Mouse (Mus musculus) heart, postnatal 36 days (tissue): Measurements from ENCODE around the gene Zcchc8. TPM values are rescaled to one million over a fixed set of nuclear protein-coding genes. Genes with fewer than 3 reads are reported as not detected.
"Not testable (repeated sequence)": the region's sequence is repeated elsewhere in the genome, so short reads cannot be mapped to it uniquely, and the experiment has no call there.

Source experiments
- DNase-seq, 2 experiments: peaks; one replicate each; pipeline ENCODE4 v3.0.0; 2021 to 2022
- intact Hi-C: fragments of 180-260 bp; cut with DNase I; formaldehyde crosslinking; loops from one replicate; pipeline ENCODE4 v1.15.1; 2025
- total RNA-seq, 2 experiments: library from RNA; stranded (reverse); gene quantifications; 2 replicates each; pipeline ENCODE4 v1.2.3; 2021

Gene Zcchc8
- 10 to 100 TPM; 22.6 to 25.0 TPM for total RNA-seq

DNA sequence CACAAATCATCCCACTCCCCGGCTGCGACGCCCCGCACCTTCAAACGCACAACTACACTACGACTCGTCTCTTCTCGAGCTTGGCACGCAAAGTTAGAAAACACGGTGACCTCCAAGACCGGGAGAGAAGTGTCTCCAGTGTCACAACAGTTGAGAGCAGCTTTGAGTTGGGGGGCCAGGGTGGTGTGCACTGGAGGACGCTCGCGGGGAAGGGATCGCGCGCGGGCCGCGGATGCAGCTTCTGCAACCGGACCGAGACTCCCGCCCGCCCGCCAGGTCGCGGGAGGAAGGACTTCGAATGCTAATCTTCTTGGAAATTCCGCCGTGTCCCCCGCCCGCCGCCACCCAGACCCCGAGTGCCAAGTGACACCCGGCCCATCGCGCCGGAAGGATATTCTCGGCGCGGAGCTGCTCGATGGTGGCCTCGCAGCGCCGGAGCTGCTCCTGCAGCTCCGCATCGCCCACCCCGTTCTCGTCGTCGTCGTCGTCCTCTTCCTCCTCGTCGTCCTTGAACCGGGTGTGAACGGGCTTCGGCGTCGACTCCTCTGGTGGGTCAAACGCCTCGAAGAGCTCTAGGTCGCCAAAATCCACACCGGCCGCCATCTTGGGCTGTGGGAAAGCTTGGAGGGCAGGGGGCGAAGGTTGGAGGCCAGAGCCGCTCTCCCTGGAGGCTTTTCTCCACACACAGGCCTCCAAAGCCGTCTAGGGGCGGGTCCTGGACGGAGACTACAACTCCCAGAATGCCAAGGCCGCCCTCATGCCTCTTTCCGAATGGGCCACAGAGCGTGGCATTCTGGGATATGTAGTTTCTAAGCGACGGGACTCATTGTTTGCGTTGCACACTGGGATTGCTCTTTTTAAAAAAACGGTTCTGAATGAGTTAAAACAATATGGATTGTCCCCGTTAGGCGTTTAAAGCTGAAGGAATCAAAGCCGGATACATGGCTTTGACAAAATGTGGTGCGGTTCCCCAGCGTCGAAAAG, at the start of gene Zcchc8:
Gene Zcchc8 (minus strand): TSS at position 773 of the 984 bp plus-strand sequence.
- intact Hi-C loops, result loop anchor here (2.0 kb wide), 1 partner anchor 28 kb away; the partner anchor contains the start of genes Kntc1 and Rsrc2
- peak; percentile 90 to 95 for DNase-seq

DNA sequence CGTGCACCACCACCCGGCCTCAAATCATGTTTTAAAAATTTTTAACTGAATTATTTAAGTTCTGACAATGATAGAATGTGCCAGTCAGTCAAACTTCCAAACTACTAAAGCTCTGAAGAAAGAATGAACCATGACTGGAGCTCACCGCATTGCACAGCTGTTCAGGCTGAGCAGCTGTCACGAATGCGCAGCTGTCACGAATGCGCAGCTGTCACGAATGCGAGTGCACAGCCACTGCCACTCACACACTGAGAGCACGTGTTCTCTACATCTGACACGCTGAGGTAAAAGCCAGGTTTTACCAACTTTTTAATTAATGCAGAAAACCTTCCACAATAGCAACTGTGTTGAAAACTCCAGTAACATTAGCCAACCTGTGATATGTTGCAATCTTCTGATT, 45.6 kb upstream of the Zcchc8 start:
- DNase-seq, intact Hi-C loops: not testable (repeated sequence)

DNA sequence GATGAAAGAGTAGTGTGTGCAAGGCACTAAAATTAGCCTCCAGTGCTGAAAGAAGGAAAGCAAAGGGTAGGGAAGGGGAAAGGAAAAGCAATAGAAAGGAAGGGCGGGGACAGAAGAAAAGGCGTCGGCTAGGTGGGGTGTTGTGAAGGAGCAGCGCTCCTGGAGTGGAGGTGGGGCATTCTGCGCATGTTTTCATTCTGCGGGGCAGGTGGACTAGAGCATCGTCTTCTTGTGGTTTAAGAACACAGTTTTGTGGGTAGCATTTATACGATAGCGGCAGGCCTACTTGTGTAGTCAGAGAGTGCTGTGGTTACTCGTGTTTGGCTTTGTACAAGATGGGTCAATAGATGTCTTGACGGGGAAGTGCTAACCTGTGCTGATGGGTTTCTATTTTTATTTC, 44.6 kb upstream of the Zcchc8 start:
- DNase-seq, result no peak
- intact Hi-C loops, result no loop called here

DNA sequence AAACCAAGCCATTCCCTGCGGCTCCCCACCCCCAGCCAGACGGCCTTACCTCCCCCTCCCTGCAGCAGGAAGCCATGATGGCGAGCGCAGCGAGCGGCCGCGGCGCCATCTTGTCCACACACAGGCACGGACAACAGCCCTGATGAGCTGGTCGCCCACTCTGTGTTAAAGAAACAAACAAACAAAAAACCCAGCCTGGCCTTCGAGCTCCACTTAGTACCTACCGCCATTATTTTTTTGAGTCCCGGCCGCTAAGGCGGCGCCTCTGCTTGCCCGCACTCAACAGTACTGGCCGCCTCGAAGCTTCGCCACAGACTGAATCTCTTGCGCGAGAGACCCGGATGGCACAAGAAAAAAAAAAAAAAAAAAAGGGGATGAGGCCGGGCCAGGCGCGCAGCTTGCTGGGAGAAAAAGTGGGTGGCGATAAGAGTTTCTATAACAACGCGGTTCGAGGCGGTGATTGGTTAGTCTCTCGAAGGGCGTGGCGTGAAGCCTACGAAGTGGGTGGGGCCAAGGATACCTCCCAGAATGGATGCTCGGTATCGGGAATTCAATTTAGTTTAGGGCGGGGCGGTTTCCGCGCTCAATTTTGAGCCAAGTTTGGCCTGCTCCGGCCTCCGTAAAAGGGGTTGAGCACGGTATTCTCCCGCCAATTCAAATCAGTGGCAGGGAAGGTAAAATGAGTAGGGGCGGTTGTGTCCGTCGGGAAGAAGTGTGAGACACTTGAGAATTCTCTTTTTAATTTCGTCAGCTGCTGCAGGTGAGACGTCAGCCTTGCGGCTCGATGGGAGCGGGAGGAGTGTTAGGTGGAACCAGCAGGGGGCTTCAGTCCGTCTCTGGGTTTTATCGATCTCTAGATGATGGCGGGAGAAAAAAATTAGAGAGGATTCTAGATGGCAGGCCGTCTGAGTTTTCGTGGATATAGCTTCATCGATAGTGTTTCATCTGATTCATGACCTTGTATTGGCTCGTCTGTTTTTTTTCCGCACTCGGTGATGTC, 28.5 kb upstream of the Zcchc8 start, which contains the start of the genes Rsrc2 and Kntc1:
Gene Rsrc2 (minus strand): TSS at position 350 of the 1,000 bp plus-strand sequence.
Gene Kntc1 (plus strand): TSS at position 652 of the 1,000 bp plus-strand sequence.
- DNase-seq, result peak; percentile 97 to 98
- intact Hi-C loops, result loop anchor here (2.0 to 5.0 kb wide), 2 partner anchors 29 to 158 kb away; partner anchors contain the start of genes Denr and Zcchc8

DNA sequence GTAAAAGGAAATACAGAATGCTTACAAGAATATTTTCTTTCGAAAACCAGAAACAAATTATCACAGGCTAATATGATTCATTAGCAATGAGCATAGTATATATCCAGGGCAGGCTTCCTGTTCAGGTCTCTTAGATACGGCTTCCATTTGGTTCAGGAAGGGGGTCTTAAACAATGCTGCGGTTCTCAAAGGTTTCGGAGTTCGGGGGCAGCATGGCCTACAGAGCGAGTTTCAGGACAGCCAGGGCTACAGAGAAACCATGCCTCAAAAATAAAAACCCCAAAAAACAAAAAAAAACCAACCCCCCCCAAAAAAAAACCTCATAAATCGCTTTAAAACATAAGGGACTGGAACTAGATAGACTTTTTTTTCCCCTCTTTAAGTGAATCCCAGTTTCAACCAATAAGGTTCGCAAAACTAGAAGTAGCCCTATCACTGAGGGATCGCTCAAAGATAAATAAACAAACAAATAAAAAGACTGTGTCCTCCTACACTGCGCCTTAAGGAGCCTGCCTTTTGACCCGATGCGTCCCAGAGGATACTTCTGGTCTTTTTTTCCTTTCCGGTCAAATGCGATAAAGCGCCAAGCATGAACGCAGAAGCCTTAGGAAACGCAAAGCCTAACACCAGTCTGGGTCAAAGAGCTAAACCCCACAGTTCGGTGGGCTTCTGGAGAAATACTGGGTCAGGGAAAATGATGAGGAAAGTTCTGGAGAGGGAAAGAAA, 27.6 kb upstream of the Zcchc8 start:
- intact Hi-C loops, result loop anchor here (2.0 to 5.0 kb wide), 2 partner anchors 28 to 159 kb away; partner anchors contain the start of genes Denr and Zcchc8
- no peak for DNase-seq

DNA sequence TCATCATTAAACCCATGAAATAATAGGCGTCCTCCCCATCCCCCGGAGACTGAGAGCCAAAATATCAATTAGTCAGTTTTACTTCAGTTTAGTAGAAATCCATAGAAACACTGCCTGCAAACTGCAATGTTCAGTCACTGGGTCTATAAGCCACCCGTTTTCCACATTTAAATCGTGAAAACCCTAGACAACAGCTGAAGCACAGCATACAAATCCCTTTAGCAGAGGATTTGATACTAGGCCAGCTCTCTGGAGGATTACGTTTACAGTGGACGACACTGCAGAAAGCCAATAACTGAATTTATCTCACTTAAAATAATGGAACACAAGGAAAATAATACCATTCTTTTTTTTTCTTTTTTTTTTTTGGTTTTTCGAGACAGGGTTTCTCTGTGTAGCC, 26.7 kb upstream of the Zcchc8 start:
- intact Hi-C loops, result loop anchor here (2.0 to 5.0 kb wide), 2 partner anchors 27 to 160 kb away; partner anchors contain the start of genes Denr and Zcchc8
- DNase-seq, result no peak

DNA sequence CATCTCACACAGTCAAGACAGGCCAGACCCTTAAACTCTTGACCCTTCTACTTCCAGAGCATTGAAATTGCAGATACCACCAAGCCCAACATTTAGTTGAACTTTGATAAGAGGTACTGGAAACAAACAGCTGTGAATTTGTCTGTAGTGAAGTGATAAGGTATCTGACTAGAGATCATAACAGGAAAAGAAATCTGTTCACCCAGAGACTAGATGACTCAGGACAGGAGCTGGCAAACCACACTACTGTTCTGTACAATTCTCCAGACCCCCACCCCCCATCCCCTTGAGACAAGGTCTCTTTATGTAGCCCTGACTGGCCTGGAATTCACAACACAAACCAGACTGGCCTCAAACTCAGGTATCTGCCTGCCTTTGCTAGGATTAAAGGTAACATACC, 25.4 kb upstream of the Zcchc8 start:
- intact Hi-C loops, result loop anchor here (5.0 kb wide), 1 partner anchor 161 kb away; the partner anchor contains the start of gene Denr
- no peak for DNase-seq

DNA sequence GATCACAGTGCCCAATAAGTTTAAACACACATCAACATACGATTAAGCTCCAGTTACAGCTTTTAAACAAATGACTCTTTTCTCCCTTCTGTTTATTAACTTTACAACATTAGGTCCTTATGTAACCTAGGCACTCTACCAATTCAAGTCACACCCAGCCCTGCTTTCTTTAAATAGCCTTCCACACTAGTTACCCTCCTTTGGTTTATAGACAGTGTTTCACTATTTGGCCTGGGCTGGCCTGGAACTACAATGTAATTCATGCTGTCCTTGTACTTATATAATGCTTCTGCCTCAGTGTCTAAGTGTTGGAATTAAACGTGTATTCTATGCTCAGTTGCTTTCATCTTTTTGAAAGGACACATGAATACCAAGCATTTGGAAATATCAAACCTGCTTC, 23.5 kb upstream of the Zcchc8 start:
- DNase-seq, result no peak
- intact Hi-C loops, result no loop called here

DNA sequence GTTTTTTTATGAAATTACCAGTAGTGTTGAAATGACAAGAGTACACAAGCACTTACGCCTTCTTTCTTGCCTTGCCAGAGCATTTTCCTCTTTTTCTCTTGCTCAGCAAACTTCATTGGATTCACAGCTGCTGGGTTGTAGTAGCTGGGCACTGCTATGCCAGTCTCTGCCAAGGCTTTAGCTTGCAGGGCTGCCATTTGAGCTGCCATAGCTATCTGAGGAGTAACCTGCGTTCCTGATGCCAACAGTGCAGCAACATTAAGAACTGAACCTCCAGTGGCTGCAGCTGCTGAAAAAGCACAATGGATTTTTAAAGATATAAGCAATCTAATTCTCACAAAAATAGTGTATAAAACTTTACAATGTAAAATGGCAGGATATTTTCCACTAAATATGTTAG, 10.1 kb upstream of the Zcchc8 start:
- intact Hi-C loops, result no loop called here
- no peak for DNase-seq

DNA sequence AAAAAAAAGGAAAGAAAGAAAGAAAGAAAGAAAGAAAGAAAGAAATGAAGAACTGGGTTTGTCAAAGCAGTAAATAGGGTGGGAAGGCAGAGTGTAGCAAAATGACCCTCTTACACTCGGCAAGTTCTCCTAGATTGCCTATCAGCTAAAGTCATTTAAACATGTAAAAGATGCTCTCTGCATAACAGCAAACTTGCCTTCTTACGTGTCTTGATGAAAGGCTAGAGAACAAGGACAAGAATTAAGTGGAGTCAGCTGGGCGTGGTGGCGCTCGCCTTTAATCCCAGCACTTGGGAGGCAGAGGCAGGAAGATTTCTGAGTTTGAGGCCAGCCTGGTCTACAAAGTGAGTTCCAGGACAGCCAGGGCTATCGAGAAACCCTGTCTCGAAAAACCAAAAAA, 2.9 kb upstream of the Zcchc8 start:
- intact Hi-C loops, DNase-seq: not testable (repeated sequence)

DNA sequence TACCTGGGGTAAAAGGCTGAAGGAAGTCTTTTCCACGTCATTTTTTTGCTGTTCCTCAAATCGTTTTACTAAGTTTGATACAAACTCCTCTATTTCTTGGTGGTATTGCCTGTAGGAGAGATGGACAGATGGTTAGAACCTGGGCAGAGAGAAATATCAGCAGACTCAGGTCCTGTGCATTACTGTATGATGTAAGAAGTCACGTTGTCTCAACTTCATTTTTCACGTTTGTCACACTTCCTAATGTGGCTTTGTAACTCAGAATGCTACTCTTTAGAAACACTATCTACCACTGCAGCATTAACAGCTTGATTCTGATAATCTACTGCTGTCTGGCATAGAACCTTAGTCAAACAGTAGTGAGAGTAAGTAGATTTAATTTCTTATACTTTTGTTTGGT, 6.3 kb downstream of the Zcchc8 start:
- no peak for DNase-seq
- intact Hi-C loops, result no loop called here

DNA sequence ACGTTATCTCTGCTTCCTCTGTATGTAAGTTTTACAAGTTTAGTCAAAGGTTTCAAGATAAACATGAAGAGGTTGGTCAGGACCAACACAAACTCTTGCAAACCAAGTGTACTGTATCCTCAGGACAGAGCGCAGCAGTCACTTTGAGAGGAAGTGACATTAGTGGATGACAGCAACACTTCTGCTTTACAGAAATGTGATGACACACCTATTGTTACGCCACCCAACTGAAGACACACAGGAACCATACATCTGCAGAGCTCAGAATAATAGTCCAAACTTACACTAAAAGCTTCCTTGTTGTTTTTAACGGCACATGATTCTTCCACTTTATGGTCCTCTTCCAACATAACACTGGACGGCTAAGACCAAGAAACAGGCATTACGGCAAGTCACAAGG, 7.1 kb downstream of the Zcchc8 start:
- intact Hi-C loops, result no loop called here

DNA sequence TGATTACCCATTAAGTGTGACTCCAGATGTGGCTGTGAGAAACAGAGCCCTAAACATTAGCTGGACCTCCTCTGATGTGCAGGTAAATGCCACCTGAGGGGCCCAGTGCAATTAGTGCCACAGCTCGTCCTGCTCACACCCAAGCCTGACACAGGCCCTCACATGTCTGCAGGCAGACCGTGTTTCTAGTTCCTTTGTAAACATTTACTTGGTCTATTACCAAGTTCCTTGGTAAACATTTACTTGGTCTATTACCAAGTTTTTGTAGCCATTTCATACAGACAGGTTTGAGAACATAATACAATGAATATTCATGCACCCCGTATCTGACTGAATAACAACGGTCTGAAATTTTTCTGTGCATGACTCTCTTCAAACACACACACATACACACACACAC, 11.3 kb downstream of the Zcchc8 start:
- DNase-seq, result no peak
- intact Hi-C loops, result no loop called here

More for the DNA sequence above, 7.1 kb downstream of the Zcchc8 start:
- DNase-seq, result no peak

DNA sequence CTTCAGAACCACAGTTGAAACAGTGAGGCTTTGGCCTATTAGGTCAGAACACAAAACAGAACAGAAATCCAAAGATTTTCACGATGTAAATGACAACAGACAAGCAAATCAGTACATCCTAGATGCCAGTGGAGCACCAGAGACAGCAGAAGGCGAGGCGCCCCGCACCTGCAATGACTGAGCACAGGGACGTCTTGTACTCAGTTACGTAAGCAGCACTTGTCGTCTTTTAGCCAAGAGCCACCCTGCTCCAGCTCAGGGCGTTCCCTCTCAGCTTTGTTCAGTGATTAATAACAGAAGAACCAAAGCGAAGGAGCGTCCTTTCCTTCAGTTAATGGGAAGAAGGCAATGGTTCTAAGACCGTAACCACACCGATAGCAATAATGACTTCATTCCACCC, 12.3 kb downstream of the Zcchc8 start:
- intact Hi-C loops, result no loop called here
- no peak for DNase-seq

DNA sequence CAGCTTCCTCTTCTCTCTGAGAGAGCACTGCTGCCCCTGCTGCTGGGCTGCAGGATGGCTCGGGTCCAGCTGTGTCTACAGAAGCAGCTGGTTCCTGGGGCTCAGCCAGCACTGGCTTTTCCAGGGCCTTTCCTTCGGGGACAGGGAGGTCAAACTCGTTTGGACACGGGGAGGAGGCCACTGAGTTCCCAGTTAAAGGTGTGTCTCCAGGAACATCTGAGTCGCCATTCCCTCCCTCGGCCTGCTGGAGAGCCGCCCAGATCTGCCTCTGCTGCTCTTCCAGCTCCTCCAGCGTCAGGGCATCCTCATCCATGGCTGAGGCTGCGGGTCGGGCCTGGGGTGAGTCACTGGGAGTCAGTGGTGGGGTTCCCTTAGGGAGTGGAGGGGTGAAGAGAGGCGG, 20.3 kb downstream of the Zcchc8 start:
- intact Hi-C loops, result loop anchor here (5.0 kb wide), 1 partner anchor 207 kb away; the partner anchor contains the start of gene Denr
- peak; percentile 74 to 81 for DNase-seq

DNA sequence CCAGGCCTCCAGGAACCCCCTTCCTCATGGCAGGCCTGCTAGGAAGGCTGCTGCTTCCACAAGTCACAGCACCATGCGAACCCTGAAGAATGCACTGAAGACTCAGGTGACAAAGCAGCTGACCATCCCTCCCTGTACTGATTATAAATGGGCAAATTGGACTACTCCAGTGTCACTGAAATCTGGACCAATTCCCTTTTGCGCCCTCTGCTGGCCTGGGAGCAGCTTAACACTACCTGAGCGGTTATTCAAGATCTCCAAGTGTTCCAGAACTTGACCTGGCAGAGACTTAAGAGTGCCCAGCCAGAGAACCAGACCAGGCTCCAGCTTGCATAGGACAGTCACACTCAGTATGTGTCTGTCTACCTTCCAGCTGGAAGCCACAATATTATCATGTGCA, 21.7 kb downstream of the Zcchc8 start:
- peak; percentile 81 to 82 for DNase-seq
- intact Hi-C loops, result loop anchor here (1.0 to 5.0 kb wide), 3 partner anchors 37 to 73 kb away; no protein-coding TSS in a partner anchor

DNA sequence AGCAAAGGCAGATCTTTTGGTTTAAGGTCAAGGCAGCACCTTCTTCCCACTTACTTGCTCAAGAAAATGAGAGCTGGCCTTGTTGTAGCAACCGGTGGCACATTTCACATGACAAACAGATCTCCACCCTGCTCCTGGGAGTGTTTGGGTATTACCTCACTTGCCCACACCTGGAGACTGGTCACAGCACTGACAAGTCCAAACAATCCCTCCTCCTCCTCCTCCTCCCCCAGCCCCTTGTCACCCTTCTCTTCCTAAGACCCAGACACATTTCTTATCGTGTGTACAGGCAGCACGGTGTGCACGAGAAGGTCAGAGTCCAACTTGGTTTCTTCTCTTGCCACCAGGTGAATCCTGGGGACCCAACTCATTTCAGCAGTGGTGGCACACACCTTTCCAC, 23.9 kb downstream of the Zcchc8 start:
- no peak for DNase-seq
- intact Hi-C loops, result loop anchor here (5.0 kb wide), 2 partner anchors 35 to 55 kb away; no protein-coding TSS in a partner anchor

DNA sequence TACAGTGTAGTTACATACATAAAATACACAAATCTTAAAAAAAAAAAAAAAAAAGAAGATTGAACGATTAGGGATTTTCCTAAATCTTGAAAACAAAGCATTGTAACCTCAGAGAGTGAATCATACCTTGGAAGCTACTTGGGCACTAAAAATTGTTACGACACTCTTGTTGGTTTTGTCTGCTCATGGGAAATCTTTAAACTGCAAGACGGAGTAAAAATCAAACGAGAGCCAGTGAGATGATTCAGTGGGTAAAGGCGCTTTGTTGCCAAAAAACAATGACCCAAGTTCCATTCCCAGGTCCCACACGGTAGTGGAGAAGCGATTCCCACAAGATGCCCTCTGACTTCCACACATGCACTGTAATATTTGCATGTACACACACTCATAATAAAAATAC, 24.7 kb downstream of the Zcchc8 start:
- intact Hi-C loops, result loop anchor here (5.0 kb wide), 2 partner anchors 34 to 54 kb away; no protein-coding TSS in a partner anchor
- no peak for DNase-seq

DNA sequence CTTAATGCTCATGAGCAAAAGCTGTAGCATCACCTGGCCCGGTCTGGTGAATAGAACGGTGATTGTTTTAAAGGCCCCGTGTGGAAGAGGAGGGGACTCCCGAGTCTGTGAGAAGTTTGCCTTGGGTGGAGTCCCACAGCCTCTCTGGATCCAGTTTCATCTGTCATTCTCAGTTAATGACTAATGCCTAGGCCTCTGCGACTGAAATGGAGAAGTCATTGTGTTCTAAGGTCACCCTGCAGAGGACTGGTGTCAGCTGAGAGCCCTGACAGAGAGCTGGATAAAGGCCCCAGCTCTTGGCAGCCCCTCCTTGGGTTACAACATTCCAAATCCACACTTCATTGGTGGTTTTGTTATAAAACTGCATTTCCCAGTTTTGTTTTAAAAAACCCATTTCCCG, 26.4 kb downstream of the Zcchc8 start:
- intact Hi-C loops, result no loop called here
- DNase-seq, result peak; percentile 59 to 61
